Mouse (Mus musculus): ENCODE measurements around the gene Gm10837. TPM values are rescaled to one million over a fixed set of nuclear protein-coding genes. Genes with fewer than 3 reads are reported as not detected.

Gene Gm10837
- total and polyA plus RNA-seq, 3 experiments = not detected

- no peak for DNase-seq
Measured at GRCm38 (mm10) chr14:122535986-122536385, 45.6 kb downstream of the Gm10837 start.

Other genes starting within 250 kb of the Gm10837 start
- not detected for gene Gm5089, start 39.5 kb upstream of the Gm10837 start, total RNA-seq (2021)
- not detected in 2 replicates for gene Gm5089, start 39.5 kb upstream of the Gm10837 start, polyA plus RNA-seq (2012; rRNA removed)
- not detected for gene Zic5, start 24.9 kb upstream of the Gm10837 start, total RNA-seq (2021)
- 0.02 TPM in 1 of 2 replicates, not detected in the other for gene Zic5, start 24.9 kb upstream of the Gm10837 start, polyA plus RNA-seq (2012; rRNA removed)
- not detected for gene Zic2, start 15.2 kb upstream of the Gm10837 start, total RNA-seq (2021)
- 0.10 and 0.41 TPM in 2 replicates for gene Zic2, start 15.2 kb upstream of the Gm10837 start, polyA plus RNA-seq (2012; rRNA removed)
- 100 to 1,000 TPM; 152 to 179 TPM for gene Pcca, start 43.7 kb downstream of the Gm10837 start, total RNA-seq (2021)
- gene Pcca, start 43.7 kb downstream of the Gm10837 start, polyA plus RNA-seq (2012; rRNA removed) = 18.9 and 20.6 TPM in 2 replicates